Mouse (Mus musculus) E14TG2a.4 (cell line): ENCODE data around the gene Usp5.

Experiments used
- CTCF ChIP-seq: conservative IDR thresholded peaks from 2 replicates; pipeline ENCODE4 v1.5.1; 2014; ENCODE audit warnings: low read length
- NANOG ChIP-seq: IDR thresholded peaks from 2 replicates; pipeline ENCODE4 v1.6.1; 2014; ENCODE audit warnings: borderline replicate concordance, low read length, mixed read lengths

DNA sequence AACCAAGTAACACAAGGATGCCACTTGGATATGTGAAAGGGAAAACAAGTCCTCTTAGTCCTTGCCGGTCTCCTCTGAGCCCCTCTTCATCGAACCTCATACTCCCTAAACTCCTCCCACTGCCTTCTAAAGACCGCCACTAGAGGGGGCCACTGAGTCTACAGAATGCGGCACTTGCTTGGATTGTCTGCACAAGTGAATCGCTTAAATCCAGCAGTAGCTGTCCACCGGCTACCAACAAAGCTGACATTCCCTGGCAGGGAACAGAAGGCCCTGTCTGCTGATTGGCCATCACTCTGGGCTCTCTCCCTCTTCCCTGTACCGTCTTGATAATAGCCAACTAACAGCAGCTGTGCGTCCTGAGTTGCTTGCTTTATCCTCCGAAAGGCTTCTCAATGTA, 18.0 kb upstream of the Usp5 start:
- TF ChIP-seq CTCF (peak; percentile 98), NANOG (no peak)
